ENCODE assay signal across 10 mouse cellular contexts in the genomic region with DNA sequence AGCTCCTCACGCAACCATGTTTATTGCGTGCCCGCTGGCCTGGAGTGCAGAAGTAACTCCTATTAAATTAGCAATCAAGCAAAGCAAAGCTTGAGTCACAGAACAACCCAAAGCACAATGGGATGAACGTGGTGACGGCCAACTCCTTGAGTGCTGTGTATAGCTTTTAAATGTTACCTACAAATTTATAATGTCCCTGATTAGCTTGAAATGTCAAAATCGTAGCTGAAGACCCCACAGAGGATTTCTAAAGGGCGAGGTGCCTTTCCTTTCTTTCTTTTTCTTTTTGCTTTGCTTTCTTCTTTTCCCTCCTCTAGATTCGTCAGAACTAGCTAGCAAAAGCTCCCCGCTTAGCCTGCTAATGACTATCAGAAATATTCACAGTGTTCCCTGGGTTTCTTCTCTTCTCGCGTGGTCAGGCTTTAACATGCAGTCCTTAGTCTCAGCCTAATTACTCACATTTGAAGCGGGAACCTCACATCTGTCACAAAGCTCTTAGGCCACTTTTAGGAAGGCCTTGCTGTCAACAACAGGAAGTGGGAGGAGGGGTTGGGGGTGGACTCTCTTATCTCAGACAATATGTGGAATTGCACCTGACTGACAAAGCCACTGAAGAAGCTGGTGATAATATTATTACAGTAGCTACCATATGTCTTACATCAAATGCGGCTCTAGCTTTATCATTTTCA. TPM values are rescaled to one million over a fixed set of nuclear protein-coding genes. Genes with fewer than 3 reads are reported as not detected.
A peak's percentile ranks its signal among the peaks of the same experiment; 100 is the strongest.
DNase-seq lines count a peak whose midpoint lies in the region; ATAC-seq and TF ChIP-seq lines count a peak whose summit lies in the region.
"Had no signal": no experiment of that assay in that cellular context is flagged by ENCODE, and none has a peak within 500 bp of the region (broad histone marks: within the 10 kb centered on the region; RNA-seq: fewer than 3 reads in every experiment).

No protein-coding gene starts in this region.

- no peak overlapping the region for H3K4me3 ChIP-seq in layer of hippocampus, adult 2 months
- no peak overlapping the region for H3K4me3 ChIP-seq in kidney, embryonic 15.5 days (replicated peaks)
- H3K4me3 ChIP-seq: midbrain, embryonic 12.5 days had no signal

- WGBS in kidney, embryonic 15.5 days, result 61% methylated on average over 13 of the region's 13 CpGs

- no peak overlapping the region for H3K4me2 ChIP-seq in kidney, embryonic 15.5 days
- H3K4me2 ChIP-seq: midbrain, embryonic 12.5 days had no signal

- DNase-seq in layer of hippocampus, adult 2 months (ENCODE audit: low spot score in 2 of 2), result no peak
- no peak for DNase-seq in layer of hippocampus, adult 9-11 months
- peak; percentile 35 for DNase-seq in brain, adult 2 months (ENCODE audit: low read depth, low spot score)
- DNase-seq in naive thymus-derived CD4-positive, alpha-beta T cell, adult 2 months (ENCODE audit: low read depth), result peak; percentile 77
- no peak for DNase-seq in left cerebral cortex, adult 8-10 months (ENCODE audit: low spot score in 2 of 2)
- DNase-seq in cerebellum, postnatal 10 days, result no peak
- DNase-seq: gastrocnemius, postnatal 14 days had no signal

- peak; percentile 40 to 49; a peak in 3 of 4 replicates for ATAC-seq in hematopoietic stem cell, adult 5-6 weeks (replicated peaks in 1 of 2; ENCODE audit: insufficient read depth in 1 of 2, low FRiP score in 2 of 2, low TSS enrichment in 1 of 2, low read depth in 1 of 2, poor library complexity in 2 of 2, severe bottlenecking in 2 of 2)
- ATAC-seq in kidney, embryonic 15.5 days (replicated peaks; ENCODE audit: low FRiP score), result no peak

- H3K36me3 ChIP-seq in kidney, embryonic 15.5 days, result no peaks in the 10 kb centered on the region
- H3K36me3 ChIP-seq: midbrain, embryonic 12.5 days had no signal

- no peak for TF ChIP-seq CTCF in layer of hippocampus, adult 2 months (conservative IDR thresholded peaks at IDR 0.05)

- H3K4me1 ChIP-seq in kidney, embryonic 15.5 days, result peaks cover 19% of the 10 kb centered on the region

- H3K27me3 ChIP-seq in kidney, embryonic 15.5 days, result no peaks in the 10 kb centered on the region
- H3K27me3 ChIP-seq: midbrain, embryonic 12.5 days had no signal

- H3K27ac ChIP-seq in layer of hippocampus, adult 2 months, result peak overlapping the region; percentile 50
- H3K27ac ChIP-seq in kidney, embryonic 15.5 days, result no peak overlapping the region
- H3K27ac ChIP-seq: midbrain, embryonic 12.5 days had no signal

- H3K9me3 ChIP-seq in kidney, embryonic 15.5 days (replicated peaks), result no peaks in the 10 kb centered on the region
- H3K9me3 ChIP-seq: midbrain, embryonic 12.5 days had no signal

- no peak overlapping the region for H3K9ac ChIP-seq in kidney, embryonic 15.5 days
- H3K9ac ChIP-seq: midbrain, embryonic 12.5 days had no signal

RNA-seq across cellular contexts. Expression of gene St6galnac5, which starts 53.6 kb away (rescaled TPM):
- total RNA-seq in layer of hippocampus, adult 2 months (2021), result 100 to 1,000 TPM; 125 to 133 TPM
- total RNA-seq in hematopoietic stem cell, adult 5-6 weeks (2017), result not detected in 2 replicates
- 10 to 100 TPM; 31.1 to 39.6 (median 33.4) TPM for total RNA-seq in left cerebral cortex, adult 8-10 months (2022)
- polyA plus RNA-seq in kidney, embryonic 15.5 days (2015; fragmentation: Nextera tagmentation; extraction: Ambion mirVana), result 1.0 and 1.2 TPM in 2 replicates

Comparison
In these comparisons a context has a peak if more than half of its experiments do, and no peak if none do; other contexts are left out.
1. DNase-seq: peak in brain, adult 2 months (single experiment) and naive thymus-derived CD4-positive, alpha-beta T cell, adult 2 months (single experiment); none in layer of hippocampus, adult 2 months (0 of 2), layer of hippocampus, adult 9-11 months (single experiment), left cerebral cortex, adult 8-10 months (0 of 2) and cerebellum, postnatal 10 days (0 of 2).
2. RNA of gene St6galnac5, which starts 53.6 kb away (total RNA-seq): 125 to 133 TPM in layer of hippocampus, adult 2 months and 31.1 to 39.6 TPM in left cerebral cortex, adult 8-10 months; not detected in hematopoietic stem cell, adult 5-6 weeks; every median in the first group is over 10 times any median in the second.